Comparison of ENCODE assay signal across 32 mouse cellular contexts in the genomic region with DNA sequence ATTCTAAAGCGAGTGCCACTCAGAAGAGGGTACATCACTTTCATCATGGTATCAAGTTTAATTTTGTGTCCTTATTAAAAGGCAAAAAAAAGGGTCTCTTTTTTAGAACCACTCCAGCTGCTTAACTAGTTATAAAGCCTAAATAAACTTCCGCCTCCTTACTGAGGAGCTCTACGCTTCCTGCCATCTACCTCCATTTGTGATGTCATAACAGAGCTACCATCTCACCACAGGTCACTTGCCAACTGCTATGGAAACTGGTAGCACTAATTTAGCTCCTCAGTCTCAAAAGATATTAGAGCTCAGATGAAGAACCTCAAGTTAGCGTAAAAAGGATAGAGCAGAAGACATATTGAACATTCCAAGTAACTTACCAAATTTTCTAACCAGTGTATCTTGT. TPM values are rescaled to one million over a fixed set of nuclear protein-coding genes. Genes with fewer than 3 reads are reported as not detected.
DNase-seq lines count a peak whose midpoint lies in the region; ATAC-seq and TF ChIP-seq lines count a peak whose summit lies in the region.
"Had no signal": no experiment of that assay in that cellular context is flagged by ENCODE, and none has a peak within 500 bp of the region (broad histone marks: within the 10 kb centered on the region; RNA-seq: fewer than 3 reads in every experiment).

No protein-coding gene starts in this region.

- ATAC-seq in inflammation-experienced regulatory T-cells, adult 6 months = peak; percentile 70
- ATAC-seq: forebrain, postnatal 0 days; hindbrain, embryonic 16.5 days; intestine, embryonic 16.5 days had no signal

- peak overlapping the region; percentile 81 for H3K27ac ChIP-seq in testis, adult 2 months (ENCODE audit: control insufficient read depth, insufficient read depth, low read depth, low read length)
- no peak overlapping the region for H3K27ac ChIP-seq in CH12.LX (ENCODE audit: insufficient read depth, low read depth)
- H3K27ac ChIP-seq: embryonic facial prominence, embryonic 10.5 days; embryonic facial prominence, embryonic 13.5 days; forebrain, embryonic 12.5 days; heart, embryonic 15.5 days; hindbrain, embryonic 10.5 days; hindbrain, embryonic 13.5 days had no signal

- H3K9me3 ChIP-seq in CH12.LX (replicated peaks; ENCODE audit: low read length) = no peaks in the 10 kb centered on the region
- H3K9me3 ChIP-seq: embryonic facial prominence, embryonic 10.5 days; embryonic facial prominence, embryonic 13.5 days; forebrain, embryonic 12.5 days; heart, embryonic 12.5 days; heart, embryonic 15.5 days; hindbrain, embryonic 10.5 days; hindbrain, embryonic 13.5 days had no signal

- TF ChIP-seq POLR2A in testis, adult 2 months (IDR thresholded peaks at IDR 0.05; ENCODE audit: control insufficient read depth, low read depth, low read length) = no peak
- no peak for TF ChIP-seq POLR2A in CH12.LX (IDR thresholded peaks at IDR 0.05; ENCODE audit: low read depth, low read length)

- no peak for TF ChIP-seq EP300 in CH12.LX (IDR thresholded peaks at IDR 0.05; ENCODE audit: low read length)

- peaks cover 92% of the 10 kb centered on the region for H3K79me2 ChIP-seq in CH12.LX (replicated peaks; ENCODE audit: control insufficient read depth, extremely low read depth, insufficient read depth, poor library complexity, severe bottlenecking)

- H3K4me2 ChIP-seq in CH12.LX (ENCODE audit: insufficient read depth, low read depth, poor library complexity, severe bottlenecking) = no peak overlapping the region
- H3K4me2 ChIP-seq: embryonic facial prominence, embryonic 13.5 days; forebrain, embryonic 12.5 days; heart, embryonic 12.5 days; heart, embryonic 15.5 days; hindbrain, embryonic 13.5 days had no signal

- no peak for DNase-seq in testis, postnatal 14 days (ENCODE audit: low spot score)
- no peak for DNase-seq in CH12.LX (ENCODE audit: extremely low read depth)
- DNase-seq in embryo, embryonic 9.5 days (ENCODE audit: extremely low spot score) = no peak
- DNase-seq in thymus, postnatal 0 days (ENCODE audit: low spot score) = no peak
- DNase-seq: adrenal gland, postnatal 10 days; adrenal gland, postnatal 36 days; cerebellum, adult 18-20 months; cerebellum, adult 9-10 months; cerebellum, postnatal 14 days; forebrain, postnatal 0 days; gastrocnemius, adult 2 months; gastrocnemius, postnatal 25 days; heart, adult 18-20 months; heart, postnatal 10 days; heart, postnatal 36 days had no signal

- H3K4me3 ChIP-seq in testis, adult 2 months (ENCODE audit: control insufficient read depth, low read depth, low read length) = peak overlapping the region; percentile 81; the same call in 1 of the 2 replicates
- H3K4me3 ChIP-seq in CH12.LX (replicated peaks in 1 of 3; ENCODE audit: low read depth in 2 of 3, low read length in 2 of 3, poor library complexity in 1 of 3) = no peak overlapping the region
- H3K4me3 ChIP-seq: embryonic facial prominence, embryonic 10.5 days; embryonic facial prominence, embryonic 13.5 days; erythroblast, embryonic 14.5 days; forebrain, embryonic 12.5 days; gastrocnemius, adult 2 months; heart, embryonic 12.5 days; heart, embryonic 15.5 days; hindbrain, embryonic 10.5 days; hindbrain, embryonic 13.5 days had no signal

- no peaks in the 10 kb centered on the region; the same call in 1 of the 2 replicates for H3K36me3 ChIP-seq in testis, adult 2 months (ENCODE audit: control insufficient read depth, insufficient read depth, low read length)
- peaks cover 5 to 62% of the 10 kb centered on the region in 2 experiments for H3K36me3 ChIP-seq in CH12.LX (replicated peaks in 1 of 2; ENCODE audit: control insufficient read depth in 1 of 2, insufficient read depth in 1 of 2, low read length in 1 of 2)

- TF ChIP-seq RAD21 in CH12.LX (IDR thresholded peaks at IDR 0.05; ENCODE audit: low read depth, low read length) = no peak; the same call in 1 of the 2 replicates

- dilution Hi-C loops in CH12.LX (cut with MboI; ENCODE audit: extremely low pct_ligation_motif_present, extremely low pct_unique_long_range_greater_than_20kb, low sequenced_read_pairs) = no loop called here

- H3K27me3 ChIP-seq in testis, adult 2 months (ENCODE audit: control insufficient read depth, insufficient read depth, low read length) = no peaks in the 10 kb centered on the region
- no peaks in the 10 kb centered on the region for H3K27me3 ChIP-seq in CH12.LX (replicated peaks)
- H3K27me3 ChIP-seq: embryonic facial prominence, embryonic 13.5 days; forebrain, embryonic 12.5 days; heart, embryonic 12.5 days; heart, embryonic 15.5 days; hindbrain, embryonic 13.5 days had no signal

- TF ChIP-seq CTCF in testis, adult 2 months (IDR thresholded peaks at IDR 0.05; ENCODE audit: control insufficient read depth, insufficient read depth, insufficient replicate concordance, low read depth, low read length) = no peak
- no peak for TF ChIP-seq CTCF in CH12.LX (conservative IDR thresholded peaks at IDR 0.05 in 1 of 2, IDR thresholded peaks at IDR 0.05 in 1 of 2; ENCODE audit: low read depth in 2 of 2, low read length in 2 of 2)

- peaks cover 3% of the 10 kb centered on the region for H3K4me1 ChIP-seq in testis, adult 2 months (ENCODE audit: control insufficient read depth, insufficient read depth, low read length)
- peaks cover 34 to 96% of the 10 kb centered on the region in 2 experiments for H3K4me1 ChIP-seq in CH12.LX (ENCODE audit: control insufficient read depth in 1 of 2, insufficient read depth in 2 of 2)

- no peak overlapping the region for H3K9ac ChIP-seq in CH12.LX (ENCODE audit: insufficient read depth, low read depth)
- H3K9ac ChIP-seq: embryonic facial prominence, embryonic 13.5 days; forebrain, embryonic 12.5 days; forebrain, postnatal 0 days; heart, embryonic 12.5 days; heart, embryonic 15.5 days; hindbrain, embryonic 13.5 days had no signal

- in situ Hi-C loops in CH12.LX (cut with MboI; ENCODE audit: low pct_ligation_motif_present, low pct_unique_long_range_greater_than_20kb, low sequenced_read_pairs) = no loop called here

TF ChIP-seq in CH12.LX, 34 proteins besides CTCF, POLR2A, EP300 and RAD21:
- 0 out of 2 replicates have a peak, but pooled peaks have one; percentile 16 for TF ChIP-seq NELFE (IDR thresholded peaks at IDR 0.05; ENCODE audit: low read depth, low read length)
- no peak for TF ChIP-seq MEF2A (IDR thresholded peaks at IDR 0.05; ENCODE audit: borderline replicate concordance, low read depth, low read length)

RNA-seq across cellular contexts. Expression of a gene that starts 39.9 kb away (rescaled TPM):
- 526 and 543 TPM in 2 replicates for polyA plus RNA-seq in testis, adult 2 months (2012; rRNA removed)
- total RNA-seq in CH12.LX (2012; rRNA removed) = not detected in 2 replicates
- total RNA-seq in CH12.LX (2014; rRNA removed) = not detected in 2 replicates
- polyA plus RNA-seq in CH12.LX (2012; ENCODE audit: insufficient read length, low read depth) = not detected in 2 replicates
- polyA plus RNA-seq in inflammation-experienced regulatory T-cells, adult 6 months (2017; shearing (Covaris generic)) = not detected
- not detected in 2 replicates for polyA plus RNA-seq in thymus, postnatal 0 days (2015; fragmentation: Nextera tagmentation; extraction: Ambion mirVana)
- total RNA-seq: adrenal gland, adult 18-20 months; adrenal gland, postnatal 10 days; adrenal gland, postnatal 36 days; common myeloid progenitor, adult 5-6 weeks; forebrain, postnatal 0 days; gastrocnemius, adult 2 months; gastrocnemius, postnatal 25 days; heart, adult 18-20 months; heart, postnatal 10 days; heart, postnatal 36 days; MEL had no signal
- polyA plus RNA-seq: C2C12; embryonic facial prominence, embryonic 10.5 days; embryonic facial prominence, embryonic 13.5 days; erythroblast, embryonic 14.5 days; forebrain, embryonic 12.5 days; forebrain, postnatal 0 days; frontal cortex, adult 2 months; heart, embryonic 12.5 days; heart, embryonic 15.5 days; hindbrain, embryonic 10.5 days; hindbrain, embryonic 13.5 days; hindbrain, embryonic 16.5 days; intestine, embryonic 16.5 days had no signal

RNA-seq across cellular contexts. Expression of a gene that starts 48.5 kb away (rescaled TPM):
- polyA plus RNA-seq in testis, adult 2 months (2012; rRNA removed) = 80.6 and 91.0 TPM in 2 replicates
- total RNA-seq in CH12.LX (2012; rRNA removed) (26.0 and 28.4 TPM in 2 replicates), CH12.LX (2014; rRNA removed) (27.8 and 29.7 TPM in 2 replicates)
- polyA plus RNA-seq in CH12.LX (2012; ENCODE audit: insufficient read length, low read depth) = 24.4 and 26.2 TPM in 2 replicates
- 10 to 100 TPM; 14.0 to 53.9 (median 14.9) TPM for polyA plus RNA-seq in inflammation-experienced regulatory T-cells, adult 6 months (2017; shearing (Covaris generic))
- 34.2 and 37.6 TPM in 2 replicates for polyA plus RNA-seq in thymus, postnatal 0 days (2015; fragmentation: Nextera tagmentation; extraction: Ambion mirVana)

Comparison
In these comparisons a context has a peak if more than half of its experiments do, and no peak if none do; other contexts are left out.
1. RNA of a gene that starts 39.9 kb away (polyA plus RNA-seq): 526 to 543 TPM in testis, adult 2 months; not detected in CH12.LX, not detected in inflammation-experienced regulatory T-cells, adult 6 months and not detected in thymus, postnatal 0 days; every median in the first group is over 100 times any median in the second.